Mouse (Mus musculus): ENCODE data around the gene Actr3. TPM values are rescaled to one million over a fixed set of nuclear protein-coding genes. Genes with fewer than 3 reads are reported as not detected.
"Not testable (repeated sequence)": the region's sequence is repeated elsewhere in the genome, so short reads cannot be mapped to it uniquely, and the experiment has no call there.

The Actr3 gene
- polyA plus RNA-seq, 1 experiment from 2014 or later = 214 TPM

DNA sequence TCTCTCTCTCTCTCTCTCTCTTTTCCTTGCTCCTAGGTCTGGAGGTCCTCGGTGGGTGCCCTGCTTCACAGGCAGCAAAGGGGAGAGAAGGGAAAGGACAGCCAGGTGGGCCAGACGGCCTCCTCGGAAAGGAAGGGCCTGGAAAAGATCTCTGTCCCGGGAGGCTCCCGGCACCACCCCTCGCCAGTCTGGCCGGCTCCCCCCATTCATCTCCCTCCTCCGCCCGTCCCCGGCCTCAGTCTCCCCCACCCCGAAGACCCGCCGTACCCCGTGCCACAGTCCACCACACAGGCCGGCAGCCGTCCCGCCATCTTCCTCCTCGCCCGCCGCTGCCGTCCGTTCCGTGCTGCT, 534 bp downstream of the Actr3 start:
- peaks cover 32% of the 10 kb centered on the region for H3K4me1 ChIP-seq
- H3K27me3 ChIP-seq (replicated peaks) = no peaks in the 10 kb centered on the region
- WGBS = 0% methylated on average over 11 of the region's 23 CpGs
- H3K4me3 ChIP-seq (replicated peaks) = peak overlapping the region; percentile 81
- H3K9ac ChIP-seq (replicated peaks) = peak overlapping the region; percentile 94
- no peaks in the 10 kb centered on the region for H3K9me3 ChIP-seq (replicated peaks)
- no peaks in the 10 kb centered on the region for H3K36me3 ChIP-seq
- peak overlapping the region; percentile 64 for H3K4me2 ChIP-seq
- H3K27ac ChIP-seq (replicated peaks) = peak overlapping the region; percentile 97
- no peak; the same call in 1 of the 2 replicates for ATAC-seq (ENCODE audit: low FRiP score)

DNA sequence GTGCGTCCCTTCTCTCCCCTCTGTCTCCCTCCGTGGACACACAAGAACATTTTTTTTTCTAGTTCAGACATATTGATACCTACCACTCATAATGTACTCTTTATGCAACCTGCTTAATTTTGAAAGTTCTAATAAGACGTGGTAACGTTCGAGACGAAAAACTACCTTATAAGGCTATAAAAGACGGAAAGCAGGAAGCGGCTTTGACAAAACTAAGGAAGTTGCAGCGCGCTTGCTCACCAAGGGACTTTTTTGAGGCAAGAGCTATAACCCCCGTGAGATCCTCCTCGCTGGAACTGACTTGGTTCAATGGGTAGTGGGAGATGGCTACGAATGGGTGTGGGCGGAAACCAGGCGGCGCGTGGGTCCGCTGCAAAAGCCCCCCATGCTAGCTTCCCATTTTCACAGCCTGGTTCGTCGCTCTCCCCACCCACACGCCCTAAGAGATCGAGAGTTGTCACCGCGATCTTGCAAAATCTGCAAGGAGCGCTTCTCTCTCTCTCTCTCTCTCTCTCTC, 984 bp downstream of the Actr3 start:
- peaks cover 33% of the 10 kb centered on the region for H3K4me1 ChIP-seq
- peak overlapping the region; percentile 81 for H3K4me3 ChIP-seq (replicated peaks)
- H3K27me3 ChIP-seq (replicated peaks) = no peaks in the 10 kb centered on the region
- peak overlapping the region; percentile 64 for H3K4me2 ChIP-seq
- peak overlapping the region; percentile 97 for H3K27ac ChIP-seq (replicated peaks)
- peak; percentile 45 for ATAC-seq (ENCODE audit: low FRiP score)
- peak overlapping the region; percentile 94 for H3K9ac ChIP-seq (replicated peaks)
- no peaks in the 10 kb centered on the region for H3K36me3 ChIP-seq
- 0% methylated on average over 25 of the region's 25 CpGs for WGBS
- no peaks in the 10 kb centered on the region for H3K9me3 ChIP-seq (replicated peaks)

DNA sequence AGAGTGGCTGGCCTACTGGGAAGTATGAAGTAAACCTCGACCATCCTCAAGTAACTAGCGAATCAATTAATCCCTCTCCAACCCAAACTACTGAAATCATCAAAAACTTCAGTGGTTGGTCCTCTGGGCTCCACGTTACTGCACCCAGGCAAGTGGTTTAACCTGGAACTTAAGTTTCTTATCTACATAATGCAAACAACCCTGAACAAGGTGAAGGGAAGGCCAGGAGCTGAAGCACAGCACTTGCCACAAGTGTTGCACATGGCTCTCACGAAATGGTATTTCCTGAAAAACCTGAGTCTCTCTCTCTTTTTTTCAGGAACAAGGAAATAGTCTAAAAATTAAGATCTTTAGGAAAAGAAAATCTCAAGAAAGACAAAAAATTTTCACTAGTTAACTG, 4.2 kb downstream of the Actr3 start:
- Histone ChIP-seq H3K4me1 (peaks cover 39% of the 10 kb centered on the region), H3K36me3 (no peaks in the 10 kb centered on the region), H3K4me3 (replicated peaks) (no peak overlapping the region), H3K9me3 (replicated peaks) (no peaks in the 10 kb centered on the region), H3K27ac (replicated peaks) (no peak overlapping the region), H3K9ac (replicated peaks) (no peak overlapping the region), H3K27me3 (replicated peaks) (no peaks in the 10 kb centered on the region), H3K4me2 (no peak overlapping the region)
- ATAC-seq (ENCODE audit: low FRiP score) = no peak
- 78% methylated on average over 4 of the region's 4 CpGs for WGBS

DNA sequence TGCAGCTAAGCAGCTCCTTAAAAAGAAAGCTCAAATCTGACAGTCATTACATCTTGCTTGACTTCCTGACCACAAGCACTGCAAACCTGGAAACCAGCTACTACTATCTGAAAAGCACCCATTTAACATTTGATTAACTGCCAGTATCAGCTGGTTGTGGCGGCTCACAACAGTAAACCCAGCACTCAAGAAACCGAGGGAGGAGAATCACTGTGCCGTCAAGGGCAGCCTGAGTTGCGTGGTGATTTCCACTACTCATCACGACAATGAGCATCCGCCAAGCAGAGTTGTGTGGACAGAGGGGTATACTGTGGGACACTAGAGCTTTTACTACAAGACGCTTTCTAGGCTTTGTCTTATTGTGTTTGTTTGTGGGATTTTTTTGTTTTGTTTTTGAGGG, 4.8 kb downstream of the Actr3 start:
- WGBS = 34% methylated on average over 7 of the region's 7 CpGs
- peaks cover 36% of the 10 kb centered on the region for H3K4me1 ChIP-seq
- no peak overlapping the region for H3K9ac ChIP-seq (replicated peaks)
- no peak for ATAC-seq (ENCODE audit: low FRiP score)
- H3K4me2 ChIP-seq = no peak overlapping the region; the same call in 1 of the 2 replicates
- H3K4me3 ChIP-seq (replicated peaks) = no peak overlapping the region
- H3K27ac ChIP-seq (replicated peaks) = no peak overlapping the region
- no peaks in the 10 kb centered on the region for H3K36me3 ChIP-seq
- no peaks in the 10 kb centered on the region for H3K27me3 ChIP-seq (replicated peaks)
- H3K9me3 ChIP-seq (replicated peaks) = no peaks in the 10 kb centered on the region

DNA sequence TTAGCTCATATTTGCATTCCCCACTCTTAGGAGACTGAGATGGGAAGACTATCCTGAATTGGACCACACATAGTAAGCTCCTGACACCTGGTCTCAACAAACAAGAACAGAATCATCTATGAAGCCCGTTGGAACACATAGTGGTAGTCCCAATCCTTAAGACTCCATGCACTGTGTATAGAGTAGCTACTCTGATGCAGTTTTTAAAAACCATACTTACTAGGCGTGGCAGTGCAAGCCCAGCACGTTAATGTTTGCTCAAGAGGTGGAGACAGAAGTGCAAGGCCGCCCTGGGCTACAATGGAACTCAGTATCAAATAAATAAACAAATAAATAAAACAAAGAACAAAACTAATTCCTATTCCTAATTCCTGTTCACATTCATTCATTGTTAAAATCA, 5.5 kb downstream of the Actr3 start:
- 91% methylated on average over 4 of the region's 4 CpGs for WGBS
- Histone ChIP-seq H3K27ac (replicated peaks) (no peak overlapping the region), H3K4me2 (no peak overlapping the region), H3K4me3 (replicated peaks) (no peak overlapping the region), H3K4me1 (peaks cover 36% of the 10 kb centered on the region), H3K27me3 (replicated peaks) (no peaks in the 10 kb centered on the region), H3K36me3 (no peaks in the 10 kb centered on the region), H3K9me3 (replicated peaks) (no peaks in the 10 kb centered on the region), H3K9ac (replicated peaks) (no peak overlapping the region)
- no peak for ATAC-seq (ENCODE audit: low FRiP score)

DNA sequence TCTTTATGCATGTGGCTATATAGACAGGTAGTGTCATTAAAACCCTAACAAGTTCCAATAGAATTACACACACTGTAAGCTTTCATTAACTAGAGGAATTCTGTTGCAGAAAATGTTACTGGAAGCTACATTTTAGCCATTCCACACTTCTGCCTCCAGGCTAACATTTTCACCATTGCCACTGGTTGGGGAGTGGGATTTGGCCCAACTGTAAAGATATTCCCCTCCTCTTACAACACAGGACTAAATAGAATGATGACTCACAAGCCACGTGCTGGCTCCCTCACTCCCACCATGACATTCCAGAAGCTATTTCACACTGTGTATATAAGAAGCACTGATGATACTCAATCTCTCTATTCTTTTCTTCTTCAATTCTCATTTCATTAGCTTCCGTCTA, 7.2 kb downstream of the Actr3 start:
- ATAC-seq (ENCODE audit: low FRiP score) = no peak
- Histone ChIP-seq H3K27me3 (replicated peaks) (no peaks in the 10 kb centered on the region), H3K9ac (replicated peaks) (no peak overlapping the region), H3K9me3 (replicated peaks) (no peaks in the 10 kb centered on the region), H3K27ac (replicated peaks) (no peak overlapping the region), H3K4me1 (peaks cover 27% of the 10 kb centered on the region), H3K4me2 (no peak overlapping the region), H3K4me3 (replicated peaks) (no peak overlapping the region), H3K36me3 (no peaks in the 10 kb centered on the region)
- WGBS = 53% methylated on average over 2 of the region's 2 CpGs

DNA sequence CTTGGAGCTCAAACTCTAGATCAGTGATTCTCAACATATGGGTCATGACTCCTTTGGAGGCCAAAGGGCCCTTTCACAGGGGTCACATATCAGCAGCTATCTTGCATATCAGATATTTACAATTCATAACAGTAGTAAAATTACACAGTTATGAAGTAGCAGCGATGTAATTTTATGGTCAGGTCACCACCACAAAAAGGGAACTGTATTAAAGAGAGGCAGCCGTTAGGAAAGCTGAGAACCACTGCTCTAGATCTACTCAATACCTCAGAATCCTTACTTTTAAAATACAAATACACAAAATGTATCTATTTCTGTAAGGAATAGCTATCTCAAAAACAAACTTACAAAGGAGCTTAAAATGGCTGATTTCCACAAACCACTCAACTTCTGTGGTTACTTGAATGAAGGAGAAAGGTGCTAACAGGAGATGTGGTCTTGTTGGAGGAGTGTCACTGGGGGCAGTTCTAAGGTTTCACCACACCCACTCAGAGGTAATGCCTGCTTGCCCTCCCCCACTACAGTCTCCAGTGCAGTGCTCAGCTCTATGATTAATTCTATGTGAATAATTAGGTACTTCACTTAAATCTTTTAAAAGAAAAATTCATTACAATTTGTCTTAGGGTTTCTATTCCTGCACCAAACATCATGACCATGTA, 9.0 kb downstream of the Actr3 start:
- Histone ChIP-seq H3K4me2 (no peak overlapping the region), H3K27ac (replicated peaks) (no peak overlapping the region), H3K4me3 (replicated peaks) (no peak overlapping the region), H3K9me3 (replicated peaks) (no peaks in the 10 kb centered on the region), H3K27me3 (replicated peaks) (no peaks in the 10 kb centered on the region), H3K4me1 (peaks cover 18% of the 10 kb centered on the region; the same call in 1 of the 2 replicates), H3K9ac (replicated peaks) (no peak overlapping the region), H3K36me3 (no peaks in the 10 kb centered on the region)
- 88% methylated on average over 2 of the region's 2 CpGs for WGBS
- ATAC-seq (ENCODE audit: low FRiP score) = no peak

DNA sequence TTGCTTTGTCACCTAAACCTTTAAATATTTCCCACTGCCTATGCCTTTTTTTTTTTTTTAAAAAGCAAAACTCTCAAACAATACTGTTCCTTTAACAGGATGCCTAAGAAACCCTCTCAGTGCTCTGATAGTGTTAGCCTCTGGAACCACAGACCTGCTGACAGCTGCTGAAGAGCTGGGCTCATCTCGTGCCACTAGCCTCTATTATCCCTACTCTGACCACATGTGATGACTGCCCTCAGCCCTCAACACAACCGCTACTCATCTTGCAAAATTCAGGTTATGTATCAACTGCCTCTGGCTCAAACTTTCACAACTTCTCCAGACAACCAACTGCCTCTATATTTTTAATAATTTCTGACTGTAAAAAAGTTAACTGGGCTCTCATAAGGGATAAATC, 15.6 kb downstream of the Actr3 start:
- Histone ChIP-seq H3K4me3 (replicated peaks) (no peak overlapping the region), H3K4me1 (no peaks in the 10 kb centered on the region)
- WGBS = 75% methylated on average over 2 of the region's 2 CpGs

DNA sequence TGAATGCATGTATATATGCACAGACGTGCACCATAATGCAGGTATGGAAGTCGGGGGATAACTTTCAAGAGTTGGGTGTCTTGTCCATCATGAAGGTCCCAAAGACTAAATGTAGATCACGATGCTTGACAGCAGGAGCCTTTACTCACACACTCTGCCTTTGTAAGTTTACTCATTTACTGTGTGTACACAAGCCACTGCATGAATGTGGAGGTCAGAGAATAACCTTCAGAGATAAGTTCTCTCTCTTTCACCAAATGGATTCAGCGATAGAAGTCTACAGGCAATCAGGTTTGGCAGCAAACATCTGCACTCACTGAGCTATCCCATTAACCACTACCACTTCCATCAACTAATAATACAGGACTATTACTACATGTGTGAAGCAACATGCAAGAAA, 16.8 kb downstream of the Actr3 start:
- H3K36me3 ChIP-seq = peaks cover 16% of the 10 kb centered on the region
- H3K4me2 ChIP-seq = no peak overlapping the region
- 96% methylated on average over 4 of the region's 4 CpGs for WGBS
- H3K9me3 ChIP-seq (replicated peaks) = no peaks in the 10 kb centered on the region
- H3K27me3 ChIP-seq (replicated peaks) = no peaks in the 10 kb centered on the region
- H3K4me3 ChIP-seq (replicated peaks) = no peak overlapping the region
- H3K27ac ChIP-seq (replicated peaks) = no peak overlapping the region
- H3K4me1 ChIP-seq = no peaks in the 10 kb centered on the region
- ATAC-seq (ENCODE audit: low FRiP score) = no peak
- no peak overlapping the region for H3K9ac ChIP-seq (replicated peaks)

More for the DNA sequence above, 15.6 kb downstream of the Actr3 start:
- H3K4me2 ChIP-seq = no peak overlapping the region
- no peak for ATAC-seq (ENCODE audit: low FRiP score)
- peaks cover 11% of the 10 kb centered on the region for H3K36me3 ChIP-seq
- no peaks in the 10 kb centered on the region for H3K9me3 ChIP-seq (replicated peaks)
- H3K9ac ChIP-seq (replicated peaks) = no peak overlapping the region
- no peak overlapping the region for H3K27ac ChIP-seq (replicated peaks)
- no peaks in the 10 kb centered on the region for H3K27me3 ChIP-seq (replicated peaks)

DNA sequence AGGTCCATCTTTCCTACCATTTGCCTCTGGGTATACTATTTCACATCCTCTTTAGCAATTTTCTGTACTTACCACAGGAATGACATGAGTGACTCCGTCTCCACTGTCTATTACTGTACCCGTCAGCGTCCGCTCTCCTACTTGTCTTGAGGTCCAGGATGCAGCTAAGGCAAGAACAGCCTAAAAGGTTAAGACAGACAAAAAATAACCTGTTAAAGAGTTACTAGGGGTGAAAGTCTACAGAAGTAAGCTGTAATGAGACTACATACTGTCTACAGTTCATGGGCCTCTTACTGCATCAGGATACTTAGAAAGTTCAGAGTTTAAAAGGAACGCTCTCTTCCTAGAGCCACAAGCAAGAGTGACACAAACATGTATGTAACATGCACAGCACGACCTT, 28.3 kb downstream of the Actr3 start:
- Histone ChIP-seq H3K27ac (replicated peaks) (no peak overlapping the region), H3K9ac (replicated peaks) (no peak overlapping the region), H3K4me3 (replicated peaks) (no peak overlapping the region), H3K36me3 (peaks cover 43% of the 10 kb centered on the region), H3K4me1 (no peaks in the 10 kb centered on the region), H3K9me3 (replicated peaks) (no peaks in the 10 kb centered on the region), H3K27me3 (replicated peaks) (no peaks in the 10 kb centered on the region), H3K4me2 (no peak overlapping the region)
- WGBS = 97% methylated on average over 6 of the region's 6 CpGs
- ATAC-seq (ENCODE audit: low FRiP score) = no peak

DNA sequence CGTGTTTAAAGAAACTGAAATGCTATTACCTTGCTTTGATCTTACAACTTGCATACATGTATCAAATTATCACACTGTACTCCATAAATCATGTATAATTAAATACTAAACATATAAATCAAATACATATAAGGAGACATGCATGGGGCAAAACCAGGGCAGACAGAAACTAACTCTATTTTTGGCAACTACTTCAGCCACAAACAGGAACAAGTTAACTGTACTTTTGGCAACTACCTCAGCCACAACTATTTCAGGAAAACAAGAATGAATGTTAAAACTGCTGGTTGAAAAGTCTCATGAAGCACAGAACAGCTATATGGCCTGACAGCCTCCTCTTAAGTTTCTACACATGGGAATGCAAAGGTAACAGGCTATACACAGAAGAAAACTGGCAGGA, 40.1 kb downstream of the Actr3 start:
- 100% methylated on average over 1 of the region's 1 CpGs for WGBS
- no peak for ATAC-seq (ENCODE audit: low FRiP score)
- H3K36me3 ChIP-seq = peaks cover 36% of the 10 kb centered on the region

DNA sequence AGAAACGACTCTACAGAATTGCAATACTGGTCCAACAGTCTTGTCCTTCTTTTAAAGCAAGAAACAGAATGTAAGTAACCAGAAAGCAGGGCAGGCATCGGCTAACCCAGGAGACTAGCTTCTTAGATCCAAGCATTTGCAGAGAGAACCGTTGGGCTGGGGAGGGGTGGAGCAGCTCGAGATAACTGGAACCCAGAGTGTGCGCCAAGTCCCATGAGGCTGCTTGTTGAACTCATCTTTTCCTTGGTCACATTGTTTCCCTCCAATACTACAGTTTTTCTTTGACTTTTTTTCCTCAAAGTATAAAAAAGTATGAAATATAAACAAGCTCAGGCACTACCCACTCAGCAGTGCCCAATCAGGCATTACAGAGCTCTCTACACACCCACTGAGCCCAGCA, 42.2 kb downstream of the Actr3 start:
- H3K27me3 ChIP-seq (replicated peaks); H3K9ac ChIP-seq (replicated peaks); H3K4me2 ChIP-seq; ATAC-seq (ENCODE audit: low FRiP score); H3K9me3 ChIP-seq (replicated peaks); H3K4me1 ChIP-seq; H3K27ac ChIP-seq (replicated peaks); H3K4me3 ChIP-seq (replicated peaks): not testable (repeated sequence)
- WGBS = 94% methylated on average over 5 of the region's 5 CpGs
- peaks cover 29% of the 10 kb centered on the region for H3K36me3 ChIP-seq

More for the DNA sequence above, 40.1 kb downstream of the Actr3 start:
- Histone ChIP-seq H3K4me3 (replicated peaks) (no peak overlapping the region), H3K4me2 (no peak overlapping the region), H3K4me1 (no peaks in the 10 kb centered on the region), H3K9ac (replicated peaks) (no peak overlapping the region), H3K27ac (replicated peaks) (no peak overlapping the region), H3K27me3 (replicated peaks) (no peaks in the 10 kb centered on the region), H3K9me3 (replicated peaks) (no peaks in the 10 kb centered on the region)
